Mouse (Mus musculus): ENCODE data around the gene Fancc. TPM values are rescaled to one million over a fixed set of nuclear protein-coding genes. Genes with fewer than 3 reads are reported as not detected.

Fancc gene
- polyA plus RNA-seq, 1 experiment from 2014 or later = 12.8 TPM

DNA sequence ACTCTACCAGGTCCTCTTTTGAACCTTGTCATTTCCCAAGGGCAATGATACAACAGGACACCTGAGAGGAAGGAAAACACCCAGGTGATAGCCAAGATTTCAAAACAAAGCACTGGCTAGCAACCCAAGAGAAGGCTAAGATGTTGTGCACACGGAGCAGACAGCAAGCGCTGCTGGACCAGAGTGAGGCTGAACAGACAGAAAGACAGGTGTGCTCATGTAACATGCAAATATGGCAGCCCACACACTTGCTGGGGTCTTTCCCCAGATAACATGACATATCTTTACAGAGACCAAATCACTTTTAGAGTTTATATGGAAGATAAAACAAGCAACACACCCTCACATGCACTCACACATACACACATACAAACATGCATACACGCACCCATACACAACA is 152.6 kb downstream of the Fancc start:
- WGBS = 91% methylated on average over 3 of the region's 3 CpGs
- no peak for ATAC-seq (replicated peaks; ENCODE audit: insufficient number of reproducible peaks, insufficient read depth, low FRiP score, low read depth)

DNA sequence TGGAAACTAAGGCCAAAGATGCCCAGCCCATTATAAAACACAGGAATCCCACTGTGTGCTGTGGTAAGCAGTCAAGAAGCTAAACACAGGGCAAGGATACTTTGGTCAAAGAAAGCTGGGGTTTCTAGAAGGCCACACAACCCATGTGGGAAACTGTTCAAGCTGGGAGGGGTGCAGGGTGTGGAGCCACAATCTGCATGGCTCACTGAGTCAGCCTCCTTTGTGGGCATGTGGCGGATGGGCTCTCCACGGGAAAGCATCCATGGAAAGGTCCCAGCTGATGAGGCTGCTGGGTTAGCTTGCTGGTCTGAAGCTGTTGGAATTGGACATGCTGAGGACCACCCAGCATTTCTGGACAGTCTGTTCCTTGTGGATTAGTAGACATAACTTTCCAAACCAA is 154.3 kb downstream of the Fancc start:
- H3K36me3 ChIP-seq = 0 out of 2 replicates have a peak, but pooled peaks cover 4% of the 10 kb centered on the region
- no peak overlapping the region for H3K4me3 ChIP-seq
- no peak overlapping the region for H3K9ac ChIP-seq
- no peak for ATAC-seq (replicated peaks; ENCODE audit: insufficient number of reproducible peaks, insufficient read depth, low FRiP score, low read depth)
- WGBS = 94% methylated on average over 2 of the region's 2 CpGs
- H3K4me2 ChIP-seq = no peak overlapping the region
- H3K27ac ChIP-seq = no peak overlapping the region
- no peaks in the 10 kb centered on the region for H3K27me3 ChIP-seq
- no peaks in the 10 kb centered on the region for H3K4me1 ChIP-seq (replicated peaks)
- no peaks in the 10 kb centered on the region for H3K9me3 ChIP-seq (replicated peaks)

More for the DNA sequence above, 152.6 kb downstream of the Fancc start:
- H3K36me3 ChIP-seq = 0 out of 2 replicates have a peak, but pooled peaks cover 4% of the 10 kb centered on the region
- no peaks in the 10 kb centered on the region for H3K27me3 ChIP-seq
- H3K4me2 ChIP-seq = no peak overlapping the region
- H3K27ac ChIP-seq = no peak overlapping the region
- no peak overlapping the region for H3K9ac ChIP-seq
- no peak overlapping the region for H3K4me3 ChIP-seq
- H3K9me3 ChIP-seq (replicated peaks) = no peaks in the 10 kb centered on the region
- H3K4me1 ChIP-seq (replicated peaks) = no peaks in the 10 kb centered on the region

DNA sequence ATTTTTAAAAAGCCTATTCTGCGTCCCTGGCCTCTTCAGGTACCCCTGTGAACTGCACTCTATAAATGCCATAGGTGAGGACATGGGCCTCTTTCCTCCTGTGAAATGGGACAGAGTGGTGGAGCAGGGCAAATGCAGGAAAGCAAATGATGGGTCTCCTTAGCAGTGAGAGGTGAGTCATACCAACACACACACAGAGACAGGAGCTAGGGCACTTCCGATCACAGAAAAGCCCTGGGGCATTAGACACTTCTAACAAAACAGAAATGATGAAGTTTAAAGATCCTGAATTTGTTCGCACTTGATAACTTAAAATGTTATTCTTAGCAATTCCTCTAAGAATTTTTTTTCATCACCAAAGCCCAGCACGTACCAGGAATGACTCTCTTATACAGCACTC is 157.1 kb downstream of the Fancc start:
- no peak overlapping the region for H3K9ac ChIP-seq
- H3K36me3 ChIP-seq = 0 out of 2 replicates have a peak, but pooled peaks cover 4% of the 10 kb centered on the region
- 80% methylated on average over 4 of the region's 4 CpGs for WGBS
- no peaks in the 10 kb centered on the region for H3K9me3 ChIP-seq (replicated peaks)
- ATAC-seq (replicated peaks; ENCODE audit: insufficient number of reproducible peaks, insufficient read depth, low FRiP score, low read depth) = no peak
- H3K4me1 ChIP-seq (replicated peaks) = no peaks in the 10 kb centered on the region
- no peak overlapping the region for H3K4me3 ChIP-seq
- H3K27me3 ChIP-seq = no peaks in the 10 kb centered on the region
- no peak overlapping the region for H3K27ac ChIP-seq
- no peak overlapping the region for H3K4me2 ChIP-seq

DNA sequence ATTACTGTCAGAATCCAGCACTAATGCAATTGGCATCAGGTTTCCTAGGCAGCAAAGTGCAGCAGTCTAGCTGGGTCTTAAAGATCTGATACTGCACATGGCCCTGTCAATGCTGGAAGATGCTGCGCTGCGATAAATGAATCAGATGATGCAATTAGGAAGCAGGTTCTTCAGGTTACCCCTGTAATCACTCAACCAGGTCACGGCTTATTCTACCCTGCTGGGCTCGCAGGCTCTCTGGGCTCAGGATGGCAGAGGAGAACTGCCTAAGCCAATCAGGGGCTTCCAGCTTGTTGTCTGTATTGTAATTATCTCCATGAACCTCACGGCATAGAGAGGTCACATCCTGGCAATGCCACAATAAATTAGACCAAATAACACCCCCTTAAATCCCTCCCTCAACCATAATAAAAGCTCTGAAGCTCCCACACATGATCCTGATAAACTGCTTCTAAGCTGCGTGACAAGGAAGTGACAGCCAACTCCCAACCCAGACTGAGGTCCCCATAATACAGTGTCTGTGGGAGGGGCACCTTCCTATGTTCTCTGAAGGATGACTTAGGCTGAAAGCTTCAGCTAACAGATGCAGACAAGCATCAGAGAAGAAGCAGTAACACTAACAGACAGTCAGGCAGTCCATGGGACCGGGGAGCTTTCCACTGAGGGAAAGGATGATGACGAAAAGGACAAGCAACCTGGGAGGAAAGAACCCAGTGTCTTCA is 159.7 kb downstream of the Fancc start:
- H3K4me1 ChIP-seq (replicated peaks) = no peaks in the 10 kb centered on the region
- no peak overlapping the region for H3K4me2 ChIP-seq
- WGBS = 67% methylated on average over 8 of the region's 8 CpGs
- no peak overlapping the region for H3K9ac ChIP-seq
- no peaks in the 10 kb centered on the region for H3K27me3 ChIP-seq
- no peaks in the 10 kb centered on the region for H3K9me3 ChIP-seq (replicated peaks)
- no peak overlapping the region for H3K27ac ChIP-seq
- ATAC-seq (replicated peaks; ENCODE audit: insufficient number of reproducible peaks, insufficient read depth, low FRiP score, low read depth) = no peak
- no peaks in the 10 kb centered on the region for H3K36me3 ChIP-seq
- no peak overlapping the region for H3K4me3 ChIP-seq

DNA sequence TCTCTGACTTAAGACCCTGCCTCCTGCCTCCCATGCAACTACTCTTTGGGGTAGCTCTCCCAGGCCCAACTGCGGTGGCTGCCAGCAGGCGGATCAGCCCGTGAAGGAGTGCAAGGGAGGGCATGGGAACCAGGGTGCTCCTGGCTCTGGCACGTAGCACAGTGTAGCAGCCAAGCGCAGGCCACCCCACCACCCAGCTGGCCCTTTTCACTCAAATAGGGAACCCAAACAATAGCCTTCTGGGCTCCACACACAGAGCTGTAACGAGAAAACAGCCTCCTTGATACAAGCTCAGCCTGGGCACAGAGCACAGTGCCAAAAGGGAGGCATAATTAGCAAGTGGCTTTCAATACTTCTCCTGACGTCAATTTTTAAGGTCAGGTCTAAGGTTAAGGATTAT is 160.7 kb downstream of the Fancc start:
- H3K27ac ChIP-seq = no peak overlapping the region
- no peaks in the 10 kb centered on the region for H3K36me3 ChIP-seq
- no peak overlapping the region for H3K9ac ChIP-seq
- no peaks in the 10 kb centered on the region for H3K9me3 ChIP-seq (replicated peaks)
- no peak overlapping the region for H3K4me2 ChIP-seq
- no peaks in the 10 kb centered on the region for H3K27me3 ChIP-seq
- WGBS = 71% methylated on average over 7 of the region's 7 CpGs
- H3K4me1 ChIP-seq (replicated peaks) = no peaks in the 10 kb centered on the region
- no peak overlapping the region for H3K4me3 ChIP-seq
- no peak for ATAC-seq (replicated peaks; ENCODE audit: insufficient number of reproducible peaks, insufficient read depth, low FRiP score, low read depth)

DNA sequence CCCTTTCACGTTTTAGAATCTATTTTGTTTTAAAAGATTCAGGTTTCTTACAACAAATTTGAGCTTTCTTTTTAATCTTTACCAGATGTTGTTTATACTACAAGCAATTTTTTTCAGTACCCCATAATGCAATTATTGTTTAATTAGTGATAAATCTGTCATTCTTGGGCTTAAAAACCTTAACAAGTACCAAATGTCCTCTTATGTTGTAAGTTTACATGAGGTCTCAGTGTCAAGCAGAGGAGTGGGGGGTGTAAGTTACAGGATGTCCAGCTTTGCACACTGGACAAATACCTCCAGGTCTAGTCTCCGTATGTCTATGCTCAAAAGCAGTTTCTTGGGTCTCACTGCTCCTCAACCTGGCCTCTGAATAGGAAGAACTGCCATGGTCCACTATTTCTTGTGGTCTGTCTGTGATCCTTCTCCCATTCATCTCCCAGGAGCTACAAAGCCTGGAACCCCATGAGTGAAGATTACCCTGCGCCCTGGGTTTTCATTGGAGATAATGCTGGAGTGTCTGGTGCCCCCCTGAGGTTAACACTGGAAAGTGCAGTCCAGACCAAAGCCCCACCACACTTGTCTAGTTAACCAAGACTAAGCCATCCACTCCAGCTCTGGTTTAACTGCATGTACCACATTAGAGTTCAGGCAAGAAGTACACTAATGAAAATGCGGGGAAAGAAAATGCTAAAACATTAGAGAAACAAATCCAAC is 161.5 kb downstream of the Fancc start:
- no peaks in the 10 kb centered on the region for H3K27me3 ChIP-seq
- no peak overlapping the region for H3K4me3 ChIP-seq
- no peaks in the 10 kb centered on the region for H3K4me1 ChIP-seq (replicated peaks)
- no peak overlapping the region for H3K27ac ChIP-seq
- ATAC-seq (replicated peaks; ENCODE audit: insufficient number of reproducible peaks, insufficient read depth, low FRiP score, low read depth) = no peak
- no peak overlapping the region for H3K9ac ChIP-seq
- WGBS = 63% methylated on average over 4 of the region's 4 CpGs
- H3K36me3 ChIP-seq = no peaks in the 10 kb centered on the region
- no peak overlapping the region for H3K4me2 ChIP-seq
- no peaks in the 10 kb centered on the region for H3K9me3 ChIP-seq (replicated peaks)

DNA sequence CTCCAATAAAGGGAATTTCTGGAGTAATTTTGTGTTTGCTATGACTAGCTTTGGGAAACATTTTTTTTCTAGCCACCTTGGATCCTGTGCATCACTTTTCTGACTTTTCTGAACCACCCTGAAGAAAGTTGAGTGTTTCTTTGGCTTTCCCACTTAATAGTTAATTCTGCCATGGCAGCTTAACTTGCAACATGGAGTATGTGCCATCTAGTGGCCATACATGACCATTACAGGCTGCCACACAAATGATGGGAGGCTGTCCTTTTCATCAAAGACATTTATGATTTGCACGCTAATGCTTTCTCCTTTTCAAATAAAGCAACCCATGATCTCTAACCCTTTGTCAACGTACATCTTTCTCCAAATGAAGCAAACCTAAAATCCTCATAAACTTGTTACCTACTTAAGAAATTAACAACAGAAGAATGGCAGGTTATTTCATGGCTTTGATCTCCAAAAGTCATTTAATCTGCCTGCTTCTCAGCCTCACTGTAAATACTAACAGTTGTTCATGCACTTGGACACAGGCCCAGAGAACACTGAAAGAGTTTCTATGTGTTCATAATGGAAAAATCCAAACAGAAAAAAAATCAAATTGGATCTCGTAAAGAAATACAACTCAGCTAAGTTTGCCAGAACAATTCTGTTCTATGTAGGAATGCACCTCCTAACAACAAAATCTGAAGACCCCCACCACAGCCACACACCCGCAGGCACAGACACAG is 164.3 kb downstream of the Fancc start:
- ATAC-seq (replicated peaks; ENCODE audit: insufficient number of reproducible peaks, insufficient read depth, low FRiP score, low read depth) = no peak
- WGBS = 45% methylated on average over 4 of the region's 4 CpGs

DNA sequence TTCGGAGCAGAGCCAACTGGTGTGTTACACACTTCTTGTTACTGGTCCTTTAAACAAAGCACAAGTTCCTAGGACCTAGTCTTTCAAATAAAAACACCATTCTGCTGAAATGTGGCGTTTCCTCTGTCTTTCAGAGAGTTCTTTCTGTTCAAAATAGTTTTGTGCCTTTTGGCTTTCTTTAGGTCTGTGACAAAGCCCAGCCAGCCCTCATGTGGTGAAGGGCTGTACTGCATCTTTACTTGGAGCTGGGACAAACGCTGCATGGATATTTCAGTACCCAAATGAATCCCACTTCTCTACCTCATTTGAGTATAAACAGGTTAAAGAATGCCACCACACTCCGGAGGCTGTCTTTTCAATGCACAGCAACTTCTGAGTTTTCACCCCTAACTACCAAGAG is 165.7 kb downstream of the Fancc start:
- H3K4me3 ChIP-seq = no peak overlapping the region
- WGBS = 34% methylated on average over 4 of the region's 4 CpGs

More for the DNA sequence above, 164.3 kb downstream of the Fancc start:
- no peaks in the 10 kb centered on the region for H3K36me3 ChIP-seq
- H3K9me3 ChIP-seq (replicated peaks) = no peaks in the 10 kb centered on the region
- H3K27me3 ChIP-seq = no peaks in the 10 kb centered on the region
- H3K9ac ChIP-seq = no peak overlapping the region
- no peaks in the 10 kb centered on the region for H3K4me1 ChIP-seq (replicated peaks)
- H3K4me3 ChIP-seq = no peak overlapping the region
- H3K4me2 ChIP-seq = no peak overlapping the region
- no peak overlapping the region for H3K27ac ChIP-seq

DNA sequence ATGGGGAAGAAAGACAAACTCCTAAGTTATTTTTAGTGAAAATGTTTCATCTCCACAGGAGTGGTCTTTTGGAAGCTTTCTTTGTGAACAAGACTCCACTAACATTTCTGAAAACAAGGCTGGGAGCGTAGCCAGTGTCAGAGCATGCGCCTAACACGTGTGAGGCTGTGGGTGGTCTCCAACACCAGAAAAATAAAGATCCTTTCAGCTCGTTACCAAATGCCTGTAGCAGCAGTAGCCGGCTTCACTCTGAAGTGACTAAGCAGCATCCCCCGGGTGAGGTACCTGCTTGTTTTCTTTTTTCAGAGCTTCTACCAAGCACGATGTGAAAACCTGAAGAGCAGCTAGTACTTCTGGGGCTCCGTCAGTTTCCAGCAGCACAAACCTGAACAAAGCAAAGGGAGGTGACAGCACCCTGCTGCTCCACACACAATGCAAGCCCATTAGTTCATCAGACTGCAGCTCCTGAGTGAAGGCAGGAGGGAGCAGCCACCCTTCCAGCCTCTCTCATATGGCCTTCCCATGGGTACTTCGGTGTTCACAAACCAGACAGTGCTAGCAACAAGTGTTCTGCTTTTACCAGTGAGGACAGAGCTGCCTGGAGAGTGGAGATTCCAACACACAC is 166.7 kb downstream of the Fancc start:
- 54% methylated on average over 9 of the region's 9 CpGs for WGBS
- Histone ChIP-seq H3K27ac (no peak overlapping the region), H3K4me1 (replicated peaks) (peaks cover 1% of the 10 kb centered on the region; the same call in 1 of the 2 replicates), H3K4me3 (no peak overlapping the region), H3K4me2 (no peak overlapping the region), H3K9ac (no peak overlapping the region), H3K27me3 (no peaks in the 10 kb centered on the region), H3K9me3 (replicated peaks) (no peaks in the 10 kb centered on the region), H3K36me3 (no peaks in the 10 kb centered on the region)
- no peak for ATAC-seq (replicated peaks; ENCODE audit: insufficient number of reproducible peaks, insufficient read depth, low FRiP score, low read depth)

More for the DNA sequence above, 165.7 kb downstream of the Fancc start:
- no peak for ATAC-seq (replicated peaks; ENCODE audit: insufficient number of reproducible peaks, insufficient read depth, low FRiP score, low read depth)
- no peaks in the 10 kb centered on the region for H3K27me3 ChIP-seq
- H3K9ac ChIP-seq = no peak overlapping the region
- H3K4me2 ChIP-seq = no peak overlapping the region
- no peaks in the 10 kb centered on the region for H3K9me3 ChIP-seq (replicated peaks)
- H3K36me3 ChIP-seq = no peaks in the 10 kb centered on the region
- no peaks in the 10 kb centered on the region for H3K4me1 ChIP-seq (replicated peaks)
- H3K27ac ChIP-seq = no peak overlapping the region

DNA sequence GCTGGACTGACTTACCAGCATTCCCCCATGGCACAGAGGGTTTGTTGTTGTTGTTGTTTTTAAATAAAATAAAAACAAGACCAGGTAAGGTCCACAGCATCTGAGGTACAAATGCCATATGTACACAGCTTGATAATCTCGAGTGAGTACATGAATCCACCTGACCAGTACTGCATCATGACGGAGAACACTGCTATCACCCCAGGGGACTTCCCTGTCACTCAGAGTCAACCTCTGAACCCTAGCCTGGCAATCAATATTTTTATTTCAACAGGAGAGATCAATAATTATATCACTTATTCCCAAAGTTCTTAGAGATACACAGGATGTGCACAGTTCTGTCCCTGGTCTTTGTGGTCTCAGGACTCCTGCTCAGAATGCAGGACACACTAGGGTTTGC is 171.1 kb downstream of the Fancc start:
- H3K4me2 ChIP-seq = no peak overlapping the region
- H3K27ac ChIP-seq = no peak overlapping the region
- H3K9me3 ChIP-seq (replicated peaks) = no peaks in the 10 kb centered on the region
- H3K4me1 ChIP-seq (replicated peaks) = peaks cover 27% of the 10 kb centered on the region
- H3K27me3 ChIP-seq = no peaks in the 10 kb centered on the region
- no peak for ATAC-seq (replicated peaks; ENCODE audit: insufficient number of reproducible peaks, insufficient read depth, low FRiP score, low read depth)
- no peaks in the 10 kb centered on the region for H3K36me3 ChIP-seq
- H3K9ac ChIP-seq = no peak overlapping the region
- H3K4me3 ChIP-seq = no peak overlapping the region
- 73% methylated on average over 2 of the region's 2 CpGs for WGBS
